Mouse (Mus musculus) limb, embryonic 15.5 days (tissue): ENCODE measurements around the gene Gphb5. TPM values are rescaled to one million over a fixed set of nuclear protein-coding genes. Genes with fewer than 3 reads are reported as not detected.

Source experiments
- ATAC-seq: fragments of 200-750 bp; cut with Nextera tagmentation; 2 replicates; pipeline ENCODE4 v1.8.0; 2017; ENCODE audit warnings: low read depth, moderate TSS enrichment; ENCODE audit not compliant: insufficient number of reproducible peaks, low FRiP score, low TSS enrichment
- H3K27ac ChIP-seq: fragments of 300-500 bp; sonication (generic); 2 replicates; pipeline ENCODE4 v1.5.1; 2015; ENCODE audit warnings: moderate library complexity, mild to moderate bottlenecking, inconsistent platforms
- H3K27me3 ChIP-seq: fragments of 300-500 bp; sonication (generic); 2 replicates; pipeline ENCODE4 v1.6.1; 2015; ENCODE audit warnings: inconsistent platforms
- H3K36me3 ChIP-seq: fragments of 300-500 bp; sonication (generic); 2 replicates; pipeline ENCODE4 v1.6.1; 2015; ENCODE audit warnings: inconsistent platforms
- H3K4me1 ChIP-seq: fragments of 300-500 bp; sonication (generic); 2 replicates; pipeline ENCODE4 v1.6.1; 2015; ENCODE audit warnings: inconsistent platforms
- H3K4me2 ChIP-seq: fragments of 300-500 bp; sonication (generic); 2 replicates; pipeline ENCODE4 v1.6.1; 2015; ENCODE audit warnings: mild to moderate bottlenecking, inconsistent platforms
- H3K4me3 ChIP-seq: fragments of 300-500 bp; sonication (generic); 2 replicates; pipeline ENCODE4 v1.5.1; 2015; ENCODE audit warnings: mild to moderate bottlenecking, inconsistent platforms
- H3K9ac ChIP-seq: fragments of 300-500 bp; sonication (generic); 2 replicates; pipeline ENCODE4 v1.6.1; 2015; ENCODE audit warnings: inconsistent platforms
- H3K9me3 ChIP-seq: fragments of 300-500 bp; sonication (generic); 2 replicates; pipeline ENCODE4 v1.6.1; 2016; ENCODE audit warnings: inconsistent platforms
- WGBS: fragments of 180-500 bp; shearing (Covaris S2); methylation state at CpG from one replicate; pipeline ENCODE4 v1.1.7; 2015; 5-methylcytosine and 5-hydroxymethylcytosine counted together
- polyA plus RNA-seq: library from polyadenylated mRNA; unstranded; fragments of >200 nt; fragmentation: Nextera tagmentation; extraction: Ambion mirVana; gene quantifications from 2 replicates; pipeline ENCODE4 v1.2.1, GENCODE M21; 2015

Gene Gphb5
- polyA plus RNA-seq, 1 experiment from 2014 or later, result not detected

GRCm38 (mm10) chr12:75389308-75390135 is 27.1 kb downstream of the Gphb5 start:
- 42% methylated on average over 20 of the region's 20 CpGs for WGBS

DNA sequence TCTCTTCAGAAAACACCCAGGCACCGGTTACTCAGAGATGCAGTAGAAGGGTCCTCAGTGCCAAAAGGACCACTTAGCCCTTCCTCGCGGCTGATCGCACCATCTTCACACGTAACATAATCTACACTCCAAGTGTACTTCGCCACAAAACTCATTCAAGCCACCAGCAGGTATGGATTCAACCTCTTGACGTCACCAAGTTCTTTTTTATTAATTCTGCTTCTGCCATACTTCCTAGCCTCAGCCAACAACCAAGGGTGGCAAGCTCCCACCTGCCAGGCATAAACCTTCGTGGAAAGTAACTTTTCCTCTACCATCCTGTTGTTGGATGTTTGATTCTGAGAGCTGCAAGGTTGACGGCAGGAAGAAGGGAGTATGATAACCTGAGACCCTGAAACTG is 28.1 kb downstream of the Gphb5 start:
- H3K27ac ChIP-seq, result no peak overlapping the region
- 93% methylated on average over 9 of the region's 9 CpGs for WGBS

More at GRCm38 (mm10) chr12:75389308-75390135, 27.1 kb downstream of the Gphb5 start:
- ATAC-seq, result no peak
- Histone ChIP-seq H3K4me2 (no peak overlapping the region), H3K9ac (no peak overlapping the region), H3K9me3 (no peaks in the 10 kb centered on the region), H3K27me3 (no peaks in the 10 kb centered on the region), H3K36me3 (0 out of 2 replicates have a peak, but pooled peaks cover 4% of the 10 kb centered on the region), H3K27ac (no peak overlapping the region), H3K4me1 (peaks cover 9% of the 10 kb centered on the region), H3K4me3 (no peak overlapping the region)

DNA sequence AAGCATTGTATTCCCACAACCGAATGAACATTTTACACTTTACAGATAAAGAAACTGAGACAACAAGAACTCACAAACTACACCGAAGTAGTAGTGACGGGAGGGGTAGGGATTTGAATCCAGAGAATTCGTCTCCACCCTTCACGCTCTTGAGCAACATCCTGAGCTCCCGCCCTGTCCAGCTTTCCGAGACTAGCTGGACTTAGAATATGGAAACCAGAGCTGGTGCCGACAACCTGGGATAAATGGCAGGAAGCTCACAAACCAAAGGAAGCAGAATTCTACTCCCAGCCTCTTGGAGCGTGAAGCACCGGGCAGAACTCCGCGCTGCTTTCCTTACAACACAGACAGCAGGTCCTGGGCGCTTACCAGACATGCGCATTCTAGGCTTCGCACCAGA is 28.7 kb downstream of the Gphb5 start:
- Histone ChIP-seq H3K27ac (no peak overlapping the region), H3K36me3 (0 out of 2 replicates have a peak, but pooled peaks cover 3% of the 10 kb centered on the region), H3K4me3 (no peak overlapping the region), H3K4me2 (no peak overlapping the region), H3K9me3 (no peaks in the 10 kb centered on the region), H3K27me3 (no peaks in the 10 kb centered on the region), H3K4me1 (peaks cover 9% of the 10 kb centered on the region), H3K9ac (no peak overlapping the region)
- ATAC-seq, result no peak
- WGBS, result 84% methylated on average over 15 of the region's 15 CpGs

More for the DNA sequence above, 28.1 kb downstream of the Gphb5 start:
- Histone ChIP-seq H3K4me1 (peaks cover 9% of the 10 kb centered on the region), H3K27me3 (no peaks in the 10 kb centered on the region), H3K4me2 (no peak overlapping the region), H3K9me3 (no peaks in the 10 kb centered on the region), H3K36me3 (0 out of 2 replicates have a peak, but pooled peaks cover 4% of the 10 kb centered on the region), H3K4me3 (no peak overlapping the region), H3K9ac (no peak overlapping the region)
- no peak for ATAC-seq

DNA sequence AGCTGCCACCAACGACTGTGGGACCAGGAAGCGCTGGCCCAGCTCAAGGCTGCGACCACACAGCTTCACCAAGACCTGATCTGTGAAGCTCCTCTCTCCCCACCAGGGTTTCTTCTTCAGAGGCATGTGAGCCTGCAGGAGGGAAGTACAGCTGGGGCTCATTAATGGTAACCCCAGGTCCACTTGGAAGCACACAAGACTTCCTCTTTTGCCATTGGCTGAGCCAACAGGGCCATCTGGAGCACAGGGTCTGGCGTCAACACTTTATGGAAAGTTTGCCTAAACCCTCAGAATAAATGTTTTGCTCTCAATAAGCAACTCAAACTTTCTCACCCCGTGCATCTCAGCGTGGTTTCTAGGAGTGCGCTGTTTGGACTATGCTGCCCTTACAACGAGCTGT is 29.4 kb downstream of the Gphb5 start:
- WGBS, result 54% methylated on average over 8 of the region's 8 CpGs

DNA sequence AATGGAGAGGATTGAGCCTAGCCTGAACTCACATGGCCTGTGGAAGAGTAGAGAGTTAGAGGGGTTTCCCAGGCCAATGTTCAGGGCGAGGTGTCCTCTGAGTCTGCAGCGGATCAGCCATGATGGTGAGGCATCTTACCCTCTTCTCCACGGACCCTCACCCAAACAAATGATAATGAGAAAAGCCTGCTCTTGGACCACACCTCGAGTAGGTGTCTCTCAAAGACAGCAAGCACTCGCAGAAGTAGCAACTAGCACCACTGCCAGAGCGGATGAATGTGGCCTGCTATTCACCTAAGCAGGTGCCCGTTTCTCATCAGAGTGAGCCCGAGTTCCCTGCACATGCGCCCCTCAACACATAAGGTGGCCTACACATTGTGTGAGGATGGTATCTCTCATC is 29.9 kb downstream of the Gphb5 start:
- Histone ChIP-seq H3K4me3 (no peak overlapping the region), H3K9me3 (no peaks in the 10 kb centered on the region), H3K27me3 (no peaks in the 10 kb centered on the region), H3K4me2 (no peak overlapping the region), H3K27ac (no peak overlapping the region), H3K9ac (no peak overlapping the region), H3K36me3 (no peaks in the 10 kb centered on the region), H3K4me1 (peaks cover 9% of the 10 kb centered on the region)
- 83% methylated on average over 9 of the region's 9 CpGs for WGBS
- no peak for ATAC-seq

More for the DNA sequence above, 29.4 kb downstream of the Gphb5 start:
- H3K9ac ChIP-seq, result no peak overlapping the region
- no peaks in the 10 kb centered on the region for H3K36me3 ChIP-seq
- 0 out of 2 replicates have a peak, but pooled peaks have one; percentile 48 for ATAC-seq
- no peak overlapping the region for H3K4me2 ChIP-seq
- H3K9me3 ChIP-seq, result no peaks in the 10 kb centered on the region
- no peaks in the 10 kb centered on the region for H3K27me3 ChIP-seq
- peaks cover 9% of the 10 kb centered on the region for H3K4me1 ChIP-seq
- no peak overlapping the region for H3K4me3 ChIP-seq
- H3K27ac ChIP-seq, result no peak overlapping the region

DNA sequence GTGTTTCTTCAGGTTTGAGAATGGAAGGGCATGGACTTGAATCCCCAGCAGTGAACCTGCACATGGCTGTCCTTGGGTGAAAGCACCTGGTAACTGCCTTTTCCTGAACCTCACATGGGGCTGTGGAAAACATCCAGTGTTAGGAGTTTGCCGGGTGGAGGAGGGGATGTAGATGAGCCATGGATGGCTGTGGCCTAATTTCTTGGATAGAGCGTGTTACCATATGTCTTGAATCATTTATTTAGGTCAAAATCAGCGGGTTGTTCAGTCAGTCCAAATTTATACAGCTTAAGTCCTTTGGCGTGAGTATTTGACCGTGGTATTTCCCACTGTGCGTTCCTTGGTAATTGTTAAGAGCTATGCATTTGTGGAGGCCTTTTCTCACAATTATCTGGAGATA is 40.5 kb downstream of the Gphb5 start:
- Histone ChIP-seq H3K9ac (no peak overlapping the region), H3K9me3 (no peaks in the 10 kb centered on the region), H3K27me3 (no peaks in the 10 kb centered on the region), H3K4me1 (no peaks in the 10 kb centered on the region), H3K4me3 (no peak overlapping the region), H3K27ac (no peak overlapping the region), H3K36me3 (peaks cover 16% of the 10 kb centered on the region), H3K4me2 (no peak overlapping the region)
- 77% methylated on average over 6 of the region's 6 CpGs for WGBS
- ATAC-seq, result no peak

DNA sequence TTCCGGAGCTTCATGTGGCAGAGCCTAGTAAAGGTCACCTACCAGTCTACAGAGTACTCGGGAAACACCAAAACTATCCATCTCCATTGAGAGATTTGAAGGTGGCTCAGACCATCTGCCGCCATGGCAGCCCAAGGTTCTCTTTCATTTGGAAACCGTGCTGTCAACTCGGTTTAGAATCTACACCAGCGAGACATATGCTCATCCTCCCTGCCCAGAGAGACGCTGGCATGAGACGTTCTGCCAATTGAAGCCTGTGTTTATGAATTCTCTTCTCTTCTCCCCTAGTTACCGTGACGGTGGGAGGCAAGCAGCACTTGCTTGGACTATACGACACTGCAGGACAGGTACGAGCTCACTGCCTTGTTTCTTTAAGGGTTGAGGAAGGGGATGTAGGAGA is 41.5 kb downstream of the Gphb5 start:
- no peak overlapping the region for H3K4me2 ChIP-seq
- ATAC-seq, result no peak

DNA sequence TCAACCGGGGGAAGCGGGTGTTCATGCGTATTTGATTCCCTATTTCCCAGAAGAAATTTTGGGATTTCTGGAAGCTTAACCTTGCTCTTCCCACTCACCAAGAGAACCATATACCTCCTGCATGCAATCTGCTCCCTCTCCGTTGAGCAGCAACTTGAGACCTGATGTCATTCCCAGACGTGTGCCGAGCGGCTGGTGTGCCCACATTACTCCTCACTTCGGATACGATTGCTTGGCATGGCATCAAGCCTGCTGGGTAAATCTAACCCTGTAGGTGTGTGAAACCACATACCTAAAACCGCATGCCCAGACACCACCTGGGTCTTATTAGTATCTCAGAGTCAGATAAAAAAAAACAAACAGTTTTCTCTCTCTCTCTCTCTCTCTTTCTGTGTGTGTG is 42.1 kb downstream of the Gphb5 start:
- ATAC-seq, result no peak
- Histone ChIP-seq H3K4me2 (no peak overlapping the region), H3K27ac (no peak overlapping the region), H3K27me3 (no peaks in the 10 kb centered on the region), H3K36me3 (peaks cover 16% of the 10 kb centered on the region), H3K9me3 (no peaks in the 10 kb centered on the region), H3K4me3 (no peak overlapping the region), H3K9ac (no peak overlapping the region), H3K4me1 (no peaks in the 10 kb centered on the region)
- WGBS, result 62% methylated on average over 10 of the region's 10 CpGs

More for the DNA sequence above, 41.5 kb downstream of the Gphb5 start:
- H3K27ac ChIP-seq, result no peak overlapping the region
- WGBS, result 90% methylated on average over 12 of the region's 12 CpGs
- H3K4me3 ChIP-seq, result no peak overlapping the region
- H3K9me3 ChIP-seq, result no peaks in the 10 kb centered on the region
- H3K4me1 ChIP-seq, result no peaks in the 10 kb centered on the region
- peaks cover 16% of the 10 kb centered on the region for H3K36me3 ChIP-seq
- H3K27me3 ChIP-seq, result no peaks in the 10 kb centered on the region
- H3K9ac ChIP-seq, result no peak overlapping the region

- no peaks in the 10 kb centered on the region for H3K36me3 ChIP-seq
- no peaks in the 10 kb centered on the region for H3K9me3 ChIP-seq
- no peak overlapping the region for H3K4me3 ChIP-seq
- no peak overlapping the region for H3K27ac ChIP-seq
- WGBS, result 62% methylated on average over 2 of the region's 2 CpGs
- peaks cover 8% of the 10 kb centered on the region; the same call in 1 of the 2 replicates for H3K4me1 ChIP-seq
- no peak for ATAC-seq
- no peak overlapping the region for H3K9ac ChIP-seq
- H3K4me2 ChIP-seq, result no peak overlapping the region
- H3K27me3 ChIP-seq, result no peaks in the 10 kb centered on the region
Observed at GRCm38 (mm10) chr12:75369418-75369851, 47.1 kb downstream of the Gphb5 start.

GRCm38 (mm10) chr12:75368527-75368926 is 48.1 kb downstream of the Gphb5 start:
- 84% methylated on average over 5 of the region's 5 CpGs for WGBS
- no peaks in the 10 kb centered on the region for H3K9me3 ChIP-seq
- peaks cover 8% of the 10 kb centered on the region; the same call in 1 of the 2 replicates for H3K4me1 ChIP-seq
- no peaks in the 10 kb centered on the region for H3K27me3 ChIP-seq
- H3K27ac ChIP-seq, result no peak overlapping the region
- H3K36me3 ChIP-seq, result no peaks in the 10 kb centered on the region
- no peak overlapping the region for H3K4me3 ChIP-seq
- no peak for ATAC-seq
- no peak overlapping the region for H3K4me2 ChIP-seq
- H3K9ac ChIP-seq, result no peak overlapping the region

- no peak overlapping the region for H3K4me3 ChIP-seq
- ATAC-seq, result no peak
Observed at GRCm38 (mm10) chr12:75367371-75367770, 49.2 kb downstream of the Gphb5 start.

GRCm38 (mm10) chr12:75365621-75366124 is 50.9 kb downstream of the Gphb5 start:
- Histone ChIP-seq H3K36me3 (no peaks in the 10 kb centered on the region), H3K4me3 (no peak overlapping the region), H3K27ac (peak overlapping the region; percentile 63; the same call in 1 of the 2 replicates), H3K4me2 (no peak overlapping the region), H3K9me3 (no peaks in the 10 kb centered on the region), H3K27me3 (no peaks in the 10 kb centered on the region), H3K4me1 (peaks cover 8% of the 10 kb centered on the region; the same call in 1 of the 2 replicates), H3K9ac (no peak overlapping the region)
- 67% methylated on average over 14 of the region's 14 CpGs for WGBS
- peak; percentile 76 for ATAC-seq

More at GRCm38 (mm10) chr12:75367371-75367770, 49.2 kb downstream of the Gphb5 start:
- H3K4me2 ChIP-seq, result no peak overlapping the region
- no peaks in the 10 kb centered on the region for H3K36me3 ChIP-seq
- 90% methylated on average over 6 of the region's 6 CpGs for WGBS
- no peak overlapping the region for H3K9ac ChIP-seq
- H3K27me3 ChIP-seq, result no peaks in the 10 kb centered on the region
- peaks cover 8% of the 10 kb centered on the region; the same call in 1 of the 2 replicates for H3K4me1 ChIP-seq
- no peak overlapping the region for H3K27ac ChIP-seq
- H3K9me3 ChIP-seq, result no peaks in the 10 kb centered on the region
